Mouse (Mus musculus): Measurements from ENCODE around the gene Abhd2. TPM values are rescaled to one million over a fixed set of nuclear protein-coding genes. Genes with fewer than 3 reads are reported as not detected.

The Abhd2 gene
- polyA plus RNA-seq, 1 experiment from 2014 or later = 15.7 TPM

- Histone ChIP-seq H3K4me1 (replicated peaks) (peaks cover 13% of the 10 kb centered on the region), H3K4me3 (no peak overlapping the region), H3K4me2 (no peak overlapping the region), H3K36me3 (no peaks in the 10 kb centered on the region), H3K27me3 (no peaks in the 10 kb centered on the region), H3K9ac (no peak overlapping the region), H3K9me3 (no peaks in the 10 kb centered on the region), H3K27ac (replicated peaks) (peak overlapping the region; percentile 20; the same call in 1 of the 2 replicates)
- WGBS = 70% methylated on average over 1 of the region's 1 CpGs
- ATAC-seq (ENCODE audit: low read depth) = no peak
Observed at GRCm38 (mm10) chr7:79247408-79247807, 25.6 kb upstream of the Abhd2 start.

DNA sequence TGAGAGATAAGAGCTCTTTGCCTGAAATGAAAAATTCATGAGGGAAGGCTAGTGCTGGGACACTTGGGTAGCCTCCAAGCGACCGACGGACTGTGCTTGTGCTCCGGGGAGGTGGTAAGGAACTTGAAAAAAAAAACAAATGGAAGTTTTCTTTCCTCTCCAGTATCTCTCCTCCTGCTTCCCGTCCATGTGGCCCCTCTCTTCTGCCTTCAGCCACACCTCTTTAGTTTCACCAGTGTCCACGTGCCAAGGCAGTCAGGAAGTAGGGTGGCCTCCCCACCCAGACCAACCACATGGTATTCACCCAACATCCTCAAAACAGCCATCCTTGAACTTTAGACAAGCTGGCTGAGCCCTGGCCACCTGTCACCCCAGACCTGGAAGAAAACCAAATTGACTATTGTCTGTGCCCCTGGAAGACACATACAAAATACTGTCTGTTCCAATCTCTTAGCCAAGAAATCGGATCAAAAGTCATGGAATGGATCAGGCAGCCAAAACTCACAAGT, 25.1 kb upstream of the Abhd2 start:
- Histone ChIP-seq H3K36me3 (no peaks in the 10 kb centered on the region), H3K9me3 (no peaks in the 10 kb centered on the region), H3K4me1 (replicated peaks) (peaks cover 13% of the 10 kb centered on the region), H3K9ac (no peak overlapping the region), H3K27me3 (no peaks in the 10 kb centered on the region), H3K4me2 (no peak overlapping the region), H3K4me3 (no peak overlapping the region), H3K27ac (replicated peaks) (no peak overlapping the region)
- 45% methylated on average over 7 of the region's 7 CpGs for WGBS
- ATAC-seq (ENCODE audit: low read depth) = no peak

- Histone ChIP-seq H3K27ac (replicated peaks) (no peak overlapping the region), H3K4me3 (no peak overlapping the region), H3K4me1 (replicated peaks) (peaks cover 13% of the 10 kb centered on the region), H3K36me3 (no peaks in the 10 kb centered on the region), H3K9ac (no peak overlapping the region), H3K9me3 (no peaks in the 10 kb centered on the region), H3K27me3 (no peaks in the 10 kb centered on the region), H3K4me2 (no peak overlapping the region)
- no peak for ATAC-seq (ENCODE audit: low read depth)
- 90% methylated on average over 2 of the region's 2 CpGs for WGBS
Observed at GRCm38 (mm10) chr7:79249581-79249980, 23.4 kb upstream of the Abhd2 start.

DNA sequence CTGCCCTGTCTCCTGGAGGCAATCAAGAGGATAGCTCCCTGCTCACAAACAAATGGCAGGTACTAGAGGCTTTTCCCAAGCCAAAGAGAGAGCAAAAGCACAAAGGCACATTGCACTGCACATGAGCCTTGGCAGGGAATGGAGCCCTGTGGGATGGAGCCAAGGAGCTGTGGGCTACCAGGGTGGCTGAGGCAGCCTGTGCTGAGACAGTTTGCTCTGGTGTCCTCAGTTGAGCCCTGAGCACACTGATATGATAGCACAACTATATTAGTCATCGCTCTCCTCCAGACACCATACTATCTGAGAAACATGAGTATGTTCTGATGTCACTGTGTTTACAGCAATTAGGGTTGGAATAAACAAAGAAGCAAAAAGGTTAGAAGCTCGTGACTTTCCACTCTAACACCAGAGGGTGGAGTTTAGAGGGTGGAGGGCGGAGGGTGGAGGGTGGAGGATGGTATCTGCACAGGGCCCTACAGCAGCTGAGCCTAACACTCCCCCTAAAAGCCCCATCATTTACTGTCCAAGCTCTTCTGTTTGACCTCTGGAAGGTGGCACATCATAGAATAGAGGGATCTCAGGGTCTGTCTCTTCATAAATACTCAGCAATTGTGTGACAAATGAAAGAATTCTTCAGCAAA, 18.6 kb upstream of the Abhd2 start:
- ATAC-seq (ENCODE audit: low read depth) = no peak
- 79% methylated on average over 3 of the region's 3 CpGs for WGBS

DNA sequence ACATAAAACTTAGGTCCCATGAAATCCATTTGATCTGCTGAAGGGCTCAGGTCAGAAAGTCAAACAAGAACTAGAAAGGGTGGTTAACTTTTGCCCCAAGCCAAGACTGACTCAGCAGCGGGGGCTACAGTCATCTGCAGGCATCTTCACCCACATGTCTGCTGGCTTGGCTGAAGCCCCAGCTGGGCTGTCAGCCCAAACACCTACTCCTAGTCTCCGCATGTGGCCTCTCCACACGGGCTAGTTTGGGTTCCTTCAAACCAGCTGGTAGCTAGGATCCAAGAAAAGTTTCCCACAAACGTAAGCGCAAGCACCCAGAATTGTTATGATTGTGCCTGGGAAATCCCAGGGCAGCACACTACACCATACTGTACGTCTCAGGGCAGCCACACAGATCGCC, 17.6 kb upstream of the Abhd2 start:
- Histone ChIP-seq H3K27ac (replicated peaks) (no peak overlapping the region), H3K4me1 (replicated peaks) (no peaks in the 10 kb centered on the region), H3K27me3 (no peaks in the 10 kb centered on the region), H3K9ac (no peak overlapping the region), H3K4me3 (no peak overlapping the region), H3K9me3 (no peaks in the 10 kb centered on the region), H3K36me3 (no peaks in the 10 kb centered on the region), H3K4me2 (no peak overlapping the region)
- no peak for ATAC-seq (ENCODE audit: low read depth)
- WGBS = 86% methylated on average over 7 of the region's 7 CpGs

More for the DNA sequence above, 18.6 kb upstream of the Abhd2 start:
- Histone ChIP-seq H3K36me3 (no peaks in the 10 kb centered on the region), H3K27ac (replicated peaks) (no peak overlapping the region), H3K4me3 (no peak overlapping the region), H3K27me3 (no peaks in the 10 kb centered on the region), H3K9ac (no peak overlapping the region), H3K9me3 (no peaks in the 10 kb centered on the region), H3K4me1 (replicated peaks) (no peaks in the 10 kb centered on the region), H3K4me2 (no peak overlapping the region)

- WGBS = 83% methylated on average over 10 of the region's 10 CpGs
- H3K9me3 ChIP-seq = no peaks in the 10 kb centered on the region
- no peaks in the 10 kb centered on the region for H3K27me3 ChIP-seq
- no peaks in the 10 kb centered on the region for H3K4me1 ChIP-seq (replicated peaks)
- H3K36me3 ChIP-seq = no peaks in the 10 kb centered on the region
- no peak overlapping the region for H3K4me3 ChIP-seq
- no peak overlapping the region for H3K9ac ChIP-seq
- no peak overlapping the region for H3K27ac ChIP-seq (replicated peaks)
- H3K4me2 ChIP-seq = no peak overlapping the region
- no peak for ATAC-seq (ENCODE audit: low read depth)
Observed at GRCm38 (mm10) chr7:79255752-79256151, 17.2 kb upstream of the Abhd2 start.

DNA sequence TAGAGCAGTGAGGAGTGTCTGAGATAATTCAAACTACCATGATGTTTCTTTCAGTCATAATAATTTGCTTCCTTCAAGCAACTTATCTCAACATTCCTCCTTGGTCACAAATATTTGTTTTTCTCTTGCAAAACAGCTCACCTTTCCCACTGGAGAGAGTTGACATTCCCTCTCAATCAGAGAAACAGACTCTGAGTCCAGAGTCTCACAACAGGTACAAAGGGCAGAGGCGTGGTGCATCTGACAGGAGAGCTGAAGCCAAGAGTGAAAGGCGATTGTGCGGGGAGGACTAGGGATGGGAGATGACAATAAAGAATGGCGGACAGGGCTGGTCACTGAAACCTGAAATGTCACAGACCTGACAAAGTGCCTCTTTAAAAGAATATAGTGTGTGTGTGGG, 16.3 kb upstream of the Abhd2 start:
- H3K4me1 ChIP-seq (replicated peaks) = no peaks in the 10 kb centered on the region
- no peak overlapping the region for H3K4me3 ChIP-seq
- ATAC-seq (ENCODE audit: low read depth) = no peak
- no peak overlapping the region for H3K9ac ChIP-seq
- no peak overlapping the region for H3K27ac ChIP-seq (replicated peaks)
- WGBS = 98% methylated on average over 4 of the region's 4 CpGs
- H3K27me3 ChIP-seq = no peaks in the 10 kb centered on the region
- no peak overlapping the region for H3K4me2 ChIP-seq
- no peaks in the 10 kb centered on the region for H3K36me3 ChIP-seq
- H3K9me3 ChIP-seq = no peaks in the 10 kb centered on the region

DNA sequence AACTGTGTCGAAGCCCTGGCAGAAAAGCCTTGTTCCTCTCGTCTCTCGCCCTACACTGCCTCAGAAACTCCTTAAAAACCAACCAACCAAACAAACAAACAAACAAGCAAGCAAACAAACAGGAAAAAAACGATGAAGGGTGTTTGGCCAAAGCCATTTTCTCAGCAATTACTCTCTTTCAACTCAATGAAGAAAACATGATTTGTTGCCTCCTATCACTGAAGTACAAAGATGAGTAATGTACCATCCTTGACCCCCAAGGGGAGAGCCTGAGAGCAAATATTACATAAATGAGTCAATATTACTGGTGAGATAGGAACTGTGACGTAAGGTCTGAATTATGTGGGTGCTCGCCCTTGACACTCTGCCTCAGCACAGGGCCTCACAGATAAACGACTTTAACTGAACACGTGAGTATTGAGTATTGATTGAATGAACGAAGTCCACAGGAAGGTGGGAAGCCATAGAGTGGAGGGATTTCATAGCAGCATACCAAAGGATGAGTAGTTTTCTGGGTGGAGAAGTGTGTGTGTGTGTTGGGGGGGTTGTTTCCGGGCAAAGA, 13.9 kb upstream of the Abhd2 start:
- WGBS = 88% methylated on average over 10 of the region's 10 CpGs
- Histone ChIP-seq H3K36me3 (no peaks in the 10 kb centered on the region), H3K4me2 (no peak overlapping the region), H3K27ac (replicated peaks) (no peak overlapping the region), H3K4me3 (no peak overlapping the region), H3K9ac (no peak overlapping the region), H3K27me3 (no peaks in the 10 kb centered on the region), H3K4me1 (replicated peaks) (no peaks in the 10 kb centered on the region), H3K9me3 (no peaks in the 10 kb centered on the region)
- no peak for ATAC-seq (ENCODE audit: low read depth)

DNA sequence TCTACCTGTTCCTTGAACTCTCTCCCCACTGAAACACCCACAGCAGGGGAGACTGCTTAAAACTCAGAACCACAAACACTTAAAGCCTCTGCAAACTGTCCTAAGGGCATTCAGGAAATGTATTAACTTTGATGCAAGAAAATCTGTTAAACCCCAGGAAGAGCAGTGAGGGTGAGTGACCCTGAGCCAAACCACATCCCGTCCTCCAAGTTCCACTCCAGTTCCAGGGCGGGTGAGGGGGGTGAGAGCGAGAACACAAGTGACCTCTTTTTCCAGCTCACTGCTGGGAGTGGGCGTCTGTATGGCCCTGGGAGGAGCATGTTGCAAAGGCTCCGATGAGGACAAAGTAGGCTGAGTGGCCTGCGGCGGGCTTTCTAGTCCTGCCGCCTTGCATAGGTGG, 10.5 kb upstream of the Abhd2 start:
- Histone ChIP-seq H3K9ac (no peak overlapping the region), H3K27me3 (no peaks in the 10 kb centered on the region), H3K36me3 (no peaks in the 10 kb centered on the region), H3K4me3 (no peak overlapping the region), H3K27ac (replicated peaks) (no peak overlapping the region), H3K9me3 (no peaks in the 10 kb centered on the region), H3K4me1 (replicated peaks) (no peaks in the 10 kb centered on the region), H3K4me2 (no peak overlapping the region)
- WGBS = 84% methylated on average over 8 of the region's 8 CpGs
- ATAC-seq (ENCODE audit: low read depth) = no peak

DNA sequence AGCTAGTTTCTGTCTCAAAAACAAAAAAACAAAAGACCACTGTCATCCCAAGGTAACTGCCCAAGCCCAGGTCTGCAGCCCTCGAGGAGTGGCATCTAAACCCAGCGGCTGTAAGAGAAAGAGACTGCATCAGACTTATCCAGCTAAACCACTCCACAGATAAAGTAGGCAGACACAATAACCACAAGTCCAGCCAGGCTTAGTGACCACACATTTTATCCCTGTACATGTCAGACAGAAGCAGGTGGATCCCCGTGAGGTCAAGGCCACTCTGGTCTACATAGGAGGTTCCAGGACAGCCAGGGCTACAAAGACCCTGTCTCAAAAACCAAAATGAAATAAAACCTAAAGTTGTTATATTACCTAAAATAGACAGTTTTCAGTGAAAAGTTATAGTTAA, 9.2 kb upstream of the Abhd2 start:
- no peak overlapping the region for H3K4me2 ChIP-seq
- 90% methylated on average over 3 of the region's 3 CpGs for WGBS
- H3K27me3 ChIP-seq = no peaks in the 10 kb centered on the region
- ATAC-seq (ENCODE audit: low read depth) = no peak
- H3K9me3 ChIP-seq = no peaks in the 10 kb centered on the region
- H3K36me3 ChIP-seq = no peaks in the 10 kb centered on the region
- H3K4me3 ChIP-seq = no peak overlapping the region
- no peak overlapping the region for H3K27ac ChIP-seq (replicated peaks)
- no peak overlapping the region for H3K9ac ChIP-seq
- 0 out of 2 replicates have a peak, but pooled peaks cover 4% of the 10 kb centered on the region for H3K4me1 ChIP-seq (replicated peaks)

DNA sequence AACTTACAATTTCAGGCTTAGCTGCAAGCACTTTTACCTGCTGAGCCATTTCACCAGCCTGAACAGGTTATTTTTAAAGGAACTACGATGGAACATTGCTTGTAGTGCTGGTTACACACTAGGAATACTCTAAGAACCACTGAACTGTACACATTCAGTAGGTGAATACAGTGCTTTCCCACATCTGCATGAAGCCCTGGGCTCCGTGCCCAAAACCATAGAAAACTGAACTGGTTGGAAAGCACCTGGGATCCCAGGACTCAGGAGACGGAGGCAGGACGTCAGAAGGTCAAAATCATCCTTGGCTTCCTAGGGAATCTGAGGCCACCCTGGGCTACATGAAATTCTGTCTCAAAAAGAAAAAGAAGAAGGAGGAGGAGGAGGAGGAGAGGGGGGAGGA, 6.8 kb upstream of the Abhd2 start:
- 56% methylated on average over 4 of the region's 4 CpGs for WGBS
- H3K4me2 ChIP-seq = no peak overlapping the region
- no peaks in the 10 kb centered on the region for H3K36me3 ChIP-seq
- H3K27ac ChIP-seq (replicated peaks) = no peak overlapping the region
- no peak for ATAC-seq (ENCODE audit: low read depth)
- H3K4me1 ChIP-seq (replicated peaks) = 0 out of 2 replicates have a peak, but pooled peaks cover 4% of the 10 kb centered on the region
- no peaks in the 10 kb centered on the region for H3K9me3 ChIP-seq
- no peaks in the 10 kb centered on the region for H3K27me3 ChIP-seq
- H3K4me3 ChIP-seq = no peak overlapping the region
- no peak overlapping the region for H3K9ac ChIP-seq

DNA sequence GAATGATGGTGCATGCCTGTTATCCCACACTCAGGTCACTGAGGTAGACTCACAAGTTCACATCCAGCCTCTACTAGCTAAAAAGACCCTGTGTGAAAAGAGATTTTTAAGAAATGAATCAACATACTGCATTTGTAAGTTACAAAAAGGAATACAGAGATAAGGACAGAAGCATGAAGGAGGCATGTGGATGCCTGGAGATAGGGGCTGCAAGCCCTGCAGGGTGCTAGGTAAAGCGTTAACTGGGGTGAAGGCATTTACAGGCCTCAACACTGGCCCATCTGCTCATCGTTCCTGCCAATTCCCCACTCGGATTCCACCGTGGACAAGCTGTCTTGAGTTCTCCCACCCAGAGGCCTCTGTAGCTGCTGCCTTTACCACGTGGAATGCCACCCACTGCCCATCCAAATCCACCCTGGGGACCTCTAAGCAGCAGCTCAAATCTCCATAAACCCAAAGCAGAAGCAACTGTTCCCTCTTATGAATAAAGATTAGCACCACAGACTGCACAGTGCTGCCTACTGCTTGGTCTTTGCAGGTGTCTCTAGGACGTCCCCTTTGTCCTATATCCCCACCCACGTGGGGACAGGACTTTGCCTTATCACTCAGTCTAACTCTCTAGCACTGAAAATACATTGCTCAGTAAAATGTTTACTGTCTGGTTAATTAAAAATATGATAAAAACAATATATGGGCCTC, 5.2 kb upstream of the Abhd2 start:
- no peaks in the 10 kb centered on the region for H3K27me3 ChIP-seq
- H3K4me3 ChIP-seq = no peak overlapping the region
- no peak overlapping the region for H3K4me2 ChIP-seq
- no peak overlapping the region for H3K9ac ChIP-seq
- H3K27ac ChIP-seq (replicated peaks) = no peak overlapping the region
- peaks cover 12% of the 10 kb centered on the region for H3K4me1 ChIP-seq (replicated peaks)
- 39% methylated on average over 7 of the region's 7 CpGs for WGBS
- no peak for ATAC-seq (ENCODE audit: low read depth)
- no peaks in the 10 kb centered on the region for H3K9me3 ChIP-seq
- no peaks in the 10 kb centered on the region for H3K36me3 ChIP-seq

All from neural tube, embryonic 13.5 days (tissue).